Mouse (Mus musculus) gastrocnemius, adult 2 months (tissue): Measurements from ENCODE around the gene Pitx2. TPM values are rescaled to one million over a fixed set of nuclear protein-coding genes. Genes with fewer than 3 reads are reported as not detected.

ENCODE experiments used
- DNase-seq: peaks from one replicate; pipeline ENCODE4 v3.0.0; 2022
- H3K27ac ChIP-seq: fragments of 200-600 bp; 2 replicates; pipeline ENCODE4 v1.8.1; 2022; ENCODE audit warnings: mild to moderate bottlenecking
- H3K4me3 ChIP-seq: fragments of 200-600 bp; 2 replicates; pipeline ENCODE4 v1.8.1; 2022; ENCODE audit warnings: mild to moderate bottlenecking, moderate library complexity
- CTCF ChIP-seq: fragments of 200-600 bp; IDR thresholded peaks from 2 replicates; pipeline ENCODE4 v1.8.1; 2022; ENCODE audit warnings: antibody characterized with exemption, mild to moderate bottlenecking, moderate library complexity
- intact Hi-C: fragments of 180-260 bp; cut with DNase I; formaldehyde crosslinking; loops from one replicate; pipeline ENCODE4 v1.15.1; 2025
- long read RNA-seq, 2 experiments: library from polyadenylated mRNA; stranded (forward); transcript quantifications; one replicate each; pipeline ENCODE4 v2.0.0; 2021
- total RNA-seq, 2 experiments: library from RNA; stranded (reverse); gene quantifications; 2 replicates each; pipeline ENCODE4 v1.2.3; 2021

Gene Pitx2
- total RNA-seq, result 1 to 10 TPM; 4.2 to 9.2 TPM
- long read RNA-seq, experiment 1, transcript Pitx2-202 (3 exons, 2,271 nt), result major isoform, 10 of 16 reads
- long read RNA-seq, experiment 1, partial matches to known transcripts, result 2 of 16 reads
- long read RNA-seq, experiment 1, other reads (novel, unspliced or antisense), result 0 of 16 reads
- long read RNA-seq, experiment 2, transcript Pitx2-202 (3 exons, 2,271 nt), result major isoform, 14 of 23 reads
- long read RNA-seq, experiment 2, transcript Pitx2-203 (4 exons, 1,757 nt), result minor isoform, 6 of 23 reads
- long read RNA-seq, experiment 2, partial matches to known transcripts, result 2 of 23 reads
- long read RNA-seq, experiment 2, other reads (novel, unspliced or antisense), result 0 of 23 reads

DNA sequence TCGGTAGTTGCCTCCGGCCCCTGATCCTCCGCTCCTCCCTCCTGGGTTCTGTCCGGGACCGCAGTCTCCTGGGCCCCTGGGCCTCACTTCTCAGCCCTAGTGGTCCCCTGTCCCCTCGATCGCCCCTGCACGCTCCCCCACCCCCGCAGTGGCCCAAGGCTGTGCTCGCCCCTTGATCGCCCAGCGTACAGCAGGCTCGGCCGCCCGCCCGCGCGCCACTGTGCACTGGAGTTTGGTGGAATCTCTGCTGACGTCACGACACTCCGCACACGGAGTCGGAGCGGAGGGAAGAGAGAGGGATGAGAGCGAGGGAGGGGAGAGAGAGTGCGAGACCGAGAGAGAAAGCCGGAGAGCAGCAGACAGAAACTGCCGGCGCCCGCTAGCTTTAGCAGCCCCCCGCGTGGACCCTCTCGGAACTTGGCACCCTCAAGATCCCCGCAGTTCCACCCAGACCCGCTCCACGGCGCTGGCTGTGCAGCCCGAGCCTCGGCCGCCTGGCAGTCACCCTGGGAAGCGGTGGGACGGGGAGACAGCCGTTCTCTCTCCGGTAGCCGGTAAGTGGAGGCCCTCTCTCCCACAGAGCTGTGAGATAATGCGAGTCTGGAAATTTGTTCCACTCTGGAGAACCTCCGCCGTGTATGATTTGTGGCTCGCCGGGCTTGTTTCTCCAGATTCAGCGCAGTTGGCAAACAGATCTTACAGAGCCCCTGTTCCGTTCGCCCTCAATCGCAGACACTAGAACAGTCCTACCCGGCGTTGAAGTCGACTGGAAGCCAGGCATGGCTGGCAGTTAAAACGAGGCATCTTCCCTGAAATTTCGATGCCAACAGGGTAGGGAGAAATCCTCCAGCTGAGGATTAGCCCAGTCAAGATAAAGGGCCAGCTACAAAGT, at the start of gene Pitx2:
Gene Pitx2 (plus strand): TSS at position 270 of the 892 bp plus-strand sequence.
- DNase-seq, result peak; percentile 76
- intact Hi-C loops, result loop anchor here (5.0 to 10.0 kb wide), 2 partner anchors 33 to 215 kb away; no protein-coding TSS in a partner anchor
- TF ChIP-seq CTCF, result peak; percentile 39
- H3K27ac ChIP-seq, result peak within 1 kb of the TSS; percentile 81
- H3K4me3 ChIP-seq, result peak within 1 kb of the TSS; percentile 85

DNA sequence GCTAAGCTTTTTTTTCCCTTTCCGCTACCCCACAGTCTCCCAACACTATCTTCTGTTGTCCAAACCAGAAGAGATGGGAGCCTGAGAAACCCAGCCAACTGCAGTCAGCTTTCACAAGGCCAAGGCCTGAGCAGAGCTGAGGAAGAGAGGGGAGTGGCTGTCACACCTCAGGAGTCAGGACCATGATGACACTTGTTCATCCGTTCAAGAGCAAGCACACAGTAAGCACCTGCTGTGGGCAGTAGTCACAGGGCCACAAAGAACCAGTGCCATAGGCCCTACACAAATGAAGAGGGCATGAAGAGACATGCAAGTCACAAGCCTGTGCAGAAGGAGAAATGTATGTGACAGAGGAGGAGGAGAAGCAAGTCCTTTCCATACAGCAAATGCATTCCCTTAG, 49.7 kb upstream of the Pitx2 start:
- no peak for TF ChIP-seq CTCF
- intact Hi-C loops, result no loop called here
- DNase-seq, result no peak
- Histone ChIP-seq H3K27ac (no peak overlapping the region), H3K4me3 (no peak overlapping the region)

DNA sequence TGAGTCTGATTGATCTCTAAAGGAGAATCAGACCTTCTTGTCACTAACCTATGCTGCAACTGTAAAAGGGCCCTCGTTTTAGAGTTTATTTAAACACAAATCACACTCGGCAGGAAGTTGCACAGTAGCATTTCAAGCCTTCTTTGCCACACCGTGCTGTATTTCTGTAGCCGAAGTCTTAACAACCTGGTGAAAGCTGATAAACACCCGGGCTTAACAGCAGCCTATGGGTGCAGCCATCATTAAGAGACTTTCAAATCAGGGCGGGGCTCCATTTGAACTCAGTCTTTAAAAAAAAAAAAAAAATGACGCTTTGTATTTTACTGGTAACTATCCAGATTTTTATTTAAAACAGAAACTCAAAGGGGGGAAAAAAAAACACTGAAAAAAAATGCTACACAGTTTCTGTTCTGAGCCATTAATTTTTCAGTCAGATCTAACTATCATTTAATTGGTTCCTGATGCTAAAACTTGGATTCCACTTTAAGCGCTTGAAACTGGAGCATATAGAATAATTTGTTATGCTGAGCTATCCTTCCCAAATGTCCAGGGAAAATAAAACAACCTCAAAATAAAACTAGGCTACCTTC, 48.5 kb upstream of the Pitx2 start:
- no peak for DNase-seq
- intact Hi-C loops, result no loop called here
- TF ChIP-seq CTCF, result no peak
- H3K27ac ChIP-seq, result no peak overlapping the region
- H3K4me3 ChIP-seq, result no peak overlapping the region

DNA sequence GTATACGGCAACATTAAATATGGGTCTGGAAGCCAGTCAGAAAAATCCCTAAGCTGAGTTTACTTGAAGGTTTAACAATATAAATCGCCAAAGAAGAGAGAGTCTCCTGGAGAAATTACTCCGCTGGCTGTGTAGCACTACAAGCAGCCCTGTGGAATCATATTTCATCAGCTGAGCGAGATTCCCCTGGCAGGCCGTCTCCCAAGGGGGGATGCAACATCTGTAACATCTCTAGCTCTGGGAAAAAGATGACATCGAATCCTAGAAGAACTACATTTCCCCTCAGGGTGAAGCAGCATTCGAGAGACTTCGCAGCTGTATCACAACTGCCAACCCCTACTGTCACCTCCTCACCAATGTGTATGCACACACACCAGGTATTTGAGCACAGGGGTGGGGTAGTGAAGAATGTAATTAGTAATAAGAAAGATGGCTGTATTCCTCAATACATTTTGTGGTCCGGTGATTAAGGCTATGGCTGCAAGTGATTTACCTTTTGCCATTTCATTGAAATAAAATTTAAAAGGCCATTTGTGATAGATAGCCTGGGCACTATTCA, 40.8 kb upstream of the Pitx2 start:
- TF ChIP-seq CTCF, result no peak
- intact Hi-C loops, result no loop called here
- DNase-seq, result no peak
- Histone ChIP-seq H3K27ac (no peak overlapping the region), H3K4me3 (no peak overlapping the region)

DNA sequence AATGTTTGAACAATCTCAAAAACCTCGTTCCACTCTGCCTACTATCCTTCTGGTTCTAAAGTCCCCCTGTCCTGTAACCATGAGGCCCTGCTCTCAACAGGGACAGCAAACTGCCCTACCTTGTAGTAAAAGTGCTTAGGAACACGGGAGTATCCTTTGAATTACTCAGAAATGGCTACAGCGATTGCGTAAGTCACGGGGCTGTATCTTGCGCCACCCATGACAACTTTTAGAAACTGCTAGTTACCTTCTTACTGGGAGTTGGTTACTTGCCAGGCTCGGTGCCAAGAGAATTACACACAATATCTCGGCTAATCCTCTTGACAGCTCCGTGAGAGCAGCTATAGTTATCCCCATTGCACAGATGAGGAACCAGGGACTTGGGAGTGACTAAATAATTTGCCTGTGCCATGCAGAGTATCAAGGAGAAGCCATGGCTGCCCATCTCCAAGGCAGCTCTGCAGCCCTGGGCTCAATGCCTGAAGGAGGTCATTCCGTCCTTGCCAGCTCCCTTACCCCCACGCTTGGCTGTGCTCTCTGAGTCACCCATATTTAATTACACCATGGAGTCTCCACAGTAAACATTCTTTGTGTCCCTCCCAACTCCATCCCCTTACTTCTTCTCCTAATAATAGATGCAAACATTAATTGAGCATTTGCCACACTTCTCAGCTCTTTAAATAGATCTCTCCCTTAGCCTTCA, 38.2 kb upstream of the Pitx2 start:
- intact Hi-C loops, result no loop called here
- no peak for TF ChIP-seq CTCF
- Histone ChIP-seq H3K4me3 (no peak overlapping the region), H3K27ac (peak overlapping the region; percentile 52; the same call in 1 of the 2 replicates)
- DNase-seq, result peak; percentile 63

DNA sequence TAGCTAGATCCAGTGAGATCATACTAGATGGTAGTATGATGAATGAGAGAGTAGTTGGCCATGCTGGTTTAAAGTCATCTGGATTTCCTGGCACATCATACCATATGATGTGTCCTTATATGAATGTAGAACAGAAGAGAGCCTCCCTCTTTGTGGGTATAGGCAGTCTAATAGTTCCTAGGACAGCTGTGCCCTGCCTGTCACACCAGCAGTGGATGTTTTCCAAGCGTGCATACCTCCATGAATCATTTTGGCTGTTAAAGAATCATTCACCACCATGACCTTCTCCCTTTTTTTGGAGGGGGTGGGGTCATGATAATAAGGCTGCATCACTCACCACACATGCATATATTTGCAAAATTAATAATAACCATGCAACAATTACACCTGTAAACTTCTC, 35.4 kb upstream of the Pitx2 start:
- intact Hi-C loops, result no loop called here
- no peak for TF ChIP-seq CTCF
- H3K27ac ChIP-seq, result no peak overlapping the region
- DNase-seq, result no peak
- no peak overlapping the region for H3K4me3 ChIP-seq

DNA sequence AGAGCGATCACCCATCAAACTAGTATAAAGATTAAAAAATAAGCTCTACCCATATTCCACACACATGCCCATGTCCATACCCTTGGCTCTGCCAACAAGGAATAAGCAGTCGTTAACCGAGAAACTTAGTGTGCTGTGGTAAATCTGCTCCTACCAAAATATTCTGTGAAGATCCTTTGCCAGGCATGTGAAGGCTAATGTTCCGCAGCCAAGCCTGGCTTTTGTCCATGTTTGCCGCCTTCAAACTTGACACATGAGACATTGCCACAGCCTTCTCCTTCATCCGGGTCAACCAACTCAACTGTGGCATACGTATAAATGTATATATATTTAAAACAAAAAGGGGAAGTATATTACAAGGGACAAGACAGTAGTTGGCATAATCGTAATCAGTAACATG, 34.0 kb upstream of the Pitx2 start:
- intact Hi-C loops, result loop anchor here (5.0 kb wide), 1 partner anchor 37 kb away; no protein-coding TSS in a partner anchor
- no peak for TF ChIP-seq CTCF
- peak; percentile 61 for DNase-seq

DNA sequence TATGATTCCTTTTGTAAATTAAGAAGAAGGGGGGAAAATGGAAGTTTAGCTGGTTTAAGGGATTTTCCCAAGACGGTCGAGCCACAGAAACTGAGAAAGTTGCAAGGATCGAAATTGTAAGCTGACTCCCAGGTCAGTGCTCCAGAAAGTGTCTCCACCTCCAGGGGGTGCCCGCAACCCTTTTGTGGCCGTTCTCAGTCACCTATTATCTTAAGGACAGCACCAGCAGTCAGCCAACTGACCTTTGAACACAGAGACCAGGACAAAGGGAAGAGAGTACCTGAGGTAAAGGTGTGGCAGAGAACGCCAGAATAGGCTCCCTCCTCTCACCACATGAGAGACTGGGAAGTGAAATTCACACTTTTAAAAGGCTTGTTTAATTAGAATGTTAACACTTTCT, 33.0 kb upstream of the Pitx2 start:
- Histone ChIP-seq H3K27ac (no peak overlapping the region), H3K4me3 (no peak overlapping the region)
- intact Hi-C loops, result loop anchor here (5.0 kb wide), 1 partner anchor 36 kb away; no protein-coding TSS in a partner anchor
- no peak for TF ChIP-seq CTCF
- DNase-seq, result no peak

More for the DNA sequence above, 34.0 kb upstream of the Pitx2 start:
- H3K4me3 ChIP-seq, result no peak overlapping the region
- H3K27ac ChIP-seq, result peak overlapping the region; percentile 3; the same call in 1 of the 2 replicates

DNA sequence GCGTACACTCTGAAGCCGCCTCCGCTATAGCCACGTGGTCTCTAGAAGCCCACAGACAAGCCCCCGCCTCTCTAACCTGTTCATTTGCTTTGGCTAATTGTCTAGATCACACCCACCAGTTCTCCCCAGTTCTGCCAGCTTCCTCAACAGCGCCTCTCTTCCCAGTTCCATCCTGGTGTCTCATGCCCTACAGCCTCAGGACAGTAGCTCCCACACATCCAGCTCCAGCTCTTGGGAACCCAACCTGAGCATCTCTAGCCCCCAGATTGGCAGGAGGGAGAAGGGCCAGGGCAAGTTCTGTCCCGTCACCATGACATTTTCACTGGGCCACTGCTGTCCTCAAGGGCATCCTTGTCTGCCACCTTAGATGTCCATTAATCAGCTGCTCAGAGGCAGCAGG, 29.3 kb upstream of the Pitx2 start:
- no peak for TF ChIP-seq CTCF
- intact Hi-C loops, result no loop called here

DNA sequence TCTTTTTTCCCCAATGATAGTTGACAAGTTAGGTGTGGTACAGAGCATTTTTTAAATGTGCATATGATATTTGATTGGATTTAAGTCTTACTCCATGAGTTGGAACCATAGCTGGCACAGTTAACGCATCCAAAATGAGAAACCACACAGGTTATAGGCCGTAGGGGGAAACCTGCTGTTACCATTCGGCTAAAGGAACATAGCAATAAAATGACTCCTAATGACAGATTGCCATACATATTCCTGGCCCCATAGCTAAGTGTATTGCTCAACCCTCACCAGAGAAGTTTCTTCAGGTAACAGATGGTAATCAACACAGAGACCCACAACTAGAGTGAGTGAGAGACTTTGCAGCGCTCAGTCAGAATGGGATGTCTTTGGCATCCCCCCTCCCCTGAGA, 27.9 kb upstream of the Pitx2 start:
- TF ChIP-seq CTCF, result no peak
- Histone ChIP-seq H3K4me3 (no peak overlapping the region), H3K27ac (no peak overlapping the region)
- DNase-seq, result no peak
- intact Hi-C loops, result no loop called here

More for the DNA sequence above, 29.3 kb upstream of the Pitx2 start:
- DNase-seq, result no peak
- no peak overlapping the region for H3K4me3 ChIP-seq
- H3K27ac ChIP-seq, result no peak overlapping the region

DNA sequence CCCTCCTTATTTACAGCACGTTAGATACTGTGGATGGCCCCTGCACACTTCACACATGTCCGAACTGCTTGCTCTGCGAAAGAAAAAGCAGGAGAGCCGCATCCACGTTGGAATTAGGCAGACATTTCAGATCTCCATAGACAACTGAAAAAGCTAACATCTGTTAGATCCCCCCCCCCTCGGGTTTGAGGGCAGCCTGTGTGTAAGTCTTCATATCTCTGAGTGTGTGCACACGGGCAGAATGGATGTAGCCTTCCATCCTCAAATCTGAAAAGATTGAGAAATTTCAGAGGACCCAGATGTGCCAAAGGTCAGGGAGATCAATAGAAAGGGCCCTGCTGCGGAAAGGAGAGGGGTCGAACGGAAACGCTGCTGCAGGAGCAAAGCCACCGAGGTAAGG, 5.2 kb upstream of the Pitx2 start:
- intact Hi-C loops, result no loop called here
- Histone ChIP-seq H3K27ac (no peak overlapping the region), H3K4me3 (no peak overlapping the region)
- TF ChIP-seq CTCF, result no peak
- DNase-seq, result no peak

DNA sequence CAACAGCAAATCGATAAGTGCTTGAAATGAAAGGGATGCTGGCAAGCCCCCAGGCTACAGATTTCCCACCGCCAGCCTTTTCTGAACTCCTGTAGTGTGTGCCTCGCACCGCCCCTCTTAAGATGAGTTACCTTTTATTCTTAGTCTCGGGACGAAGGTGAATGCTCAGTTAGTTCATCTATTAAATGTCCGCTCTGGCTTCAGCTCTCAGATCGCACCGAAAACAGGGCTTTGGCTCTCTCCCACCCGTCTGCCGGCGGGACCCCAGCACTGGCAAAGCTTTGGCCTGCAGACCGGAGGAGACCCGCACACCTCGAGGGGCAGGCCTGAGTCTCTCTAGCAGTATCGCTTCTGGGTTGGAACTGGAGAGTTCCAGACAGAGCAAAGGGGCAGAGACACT, 4.6 kb upstream of the Pitx2 start:
- Histone ChIP-seq H3K27ac (no peak overlapping the region), H3K4me3 (no peak overlapping the region)
- DNase-seq, result no peak
- no peak for TF ChIP-seq CTCF
- intact Hi-C loops, result no loop called here
